Mouse (Mus musculus): Measurements from ENCODE around the gene Prrg1. TPM values are rescaled to one million over a fixed set of nuclear protein-coding genes. Genes with fewer than 3 reads are reported as not detected.
A peak's percentile ranks its signal among the peaks of the same experiment; 100 is the strongest.
"Not testable (repeated sequence)": the region's sequence is repeated elsewhere in the genome, so short reads cannot be mapped to it uniquely, and the experiment has no call there.

The Prrg1 gene
- polyA plus RNA-seq, 1 experiment = 4.2 TPM

DNA sequence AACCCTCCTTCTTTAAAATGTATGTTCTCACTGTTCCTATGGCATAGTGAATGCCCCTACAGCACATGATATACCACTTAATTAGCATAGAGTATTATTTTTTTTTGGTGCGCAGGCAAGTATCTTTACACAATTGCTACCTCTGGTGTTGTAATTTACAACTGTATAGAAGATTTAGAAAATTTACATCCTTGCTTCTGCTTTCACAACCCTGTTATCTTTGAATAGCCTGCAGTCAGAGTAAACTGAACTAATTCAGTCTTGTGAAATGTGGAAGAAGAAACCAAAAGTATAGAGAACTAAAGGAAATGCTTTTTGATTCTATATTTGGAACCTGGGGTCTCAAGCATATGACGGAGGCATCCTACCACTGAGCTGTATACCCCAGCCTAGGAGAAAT lies 100.7 kb downstream of the Prrg1 start:
- TF ChIP-seq CTCF (IDR thresholded peaks at IDR 0.05; ENCODE audit: borderline replicate concordance, extremely low read depth, insufficient read depth, insufficient read length) (no peak), POLR2A (IDR thresholded peaks at IDR 0.05; ENCODE audit: borderline replicate concordance, extremely low read depth, insufficient read depth, insufficient read length, poor library complexity, severe bottlenecking) (no peak)
- no peak for DNase-seq (ENCODE audit: low read depth)

DNA sequence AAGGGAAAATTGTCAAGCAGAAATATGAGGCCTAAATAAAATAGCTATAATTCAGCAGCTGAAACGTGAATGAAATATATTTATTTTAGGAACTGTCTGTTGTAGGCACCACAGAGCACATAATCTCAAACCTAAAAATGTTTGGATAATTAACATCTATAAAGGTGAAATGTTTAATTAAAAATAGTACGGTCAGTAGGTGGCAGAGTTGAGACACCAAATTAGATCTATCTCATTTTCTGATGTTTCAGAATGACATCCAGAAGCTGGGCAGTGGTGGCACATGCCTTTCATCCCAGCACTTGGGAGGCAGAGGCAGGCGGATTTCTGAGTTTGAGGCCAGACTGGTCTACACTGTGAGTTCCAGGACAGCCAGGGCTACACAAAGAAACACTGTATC lies 104.0 kb downstream of the Prrg1 start:
- DNase-seq (ENCODE audit: low read depth) = no peak

DNA sequence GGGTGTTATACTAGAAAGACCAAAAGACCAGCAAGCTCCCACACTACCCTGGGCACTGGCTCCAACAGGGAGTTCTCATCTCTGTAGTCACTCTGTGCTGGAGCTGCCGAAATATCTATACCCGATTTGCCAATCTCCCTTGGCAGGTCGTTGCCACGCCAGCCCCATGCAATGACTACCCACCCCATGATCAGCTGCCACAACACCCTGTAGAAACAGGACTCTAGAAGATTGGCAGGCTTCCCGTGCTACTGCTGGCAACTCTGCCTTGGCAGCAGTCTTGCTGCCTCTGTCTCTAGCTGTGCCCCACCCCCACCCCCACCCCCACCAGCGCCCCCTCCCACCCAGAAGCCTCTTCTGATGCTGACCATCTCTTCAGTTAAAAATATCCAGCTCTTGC lies 149.3 kb downstream of the Prrg1 start:
- no peak for TF ChIP-seq CTCF (IDR thresholded peaks at IDR 0.05; ENCODE audit: borderline replicate concordance, extremely low read depth, insufficient read depth, insufficient read length)
- TF ChIP-seq POLR2A (IDR thresholded peaks at IDR 0.05; ENCODE audit: borderline replicate concordance, extremely low read depth, insufficient read depth, insufficient read length, poor library complexity, severe bottlenecking) = no peak
- peak; percentile 17 for DNase-seq (ENCODE audit: low read depth)

More for the DNA sequence above, 104.0 kb downstream of the Prrg1 start:
- TF ChIP-seq POLR2A (IDR thresholded peaks at IDR 0.05; ENCODE audit: borderline replicate concordance, extremely low read depth, insufficient read depth, insufficient read length, poor library complexity, severe bottlenecking) (no peak), CTCF (IDR thresholded peaks at IDR 0.05; ENCODE audit: borderline replicate concordance, extremely low read depth, insufficient read depth, insufficient read length) (no peak)

DNA sequence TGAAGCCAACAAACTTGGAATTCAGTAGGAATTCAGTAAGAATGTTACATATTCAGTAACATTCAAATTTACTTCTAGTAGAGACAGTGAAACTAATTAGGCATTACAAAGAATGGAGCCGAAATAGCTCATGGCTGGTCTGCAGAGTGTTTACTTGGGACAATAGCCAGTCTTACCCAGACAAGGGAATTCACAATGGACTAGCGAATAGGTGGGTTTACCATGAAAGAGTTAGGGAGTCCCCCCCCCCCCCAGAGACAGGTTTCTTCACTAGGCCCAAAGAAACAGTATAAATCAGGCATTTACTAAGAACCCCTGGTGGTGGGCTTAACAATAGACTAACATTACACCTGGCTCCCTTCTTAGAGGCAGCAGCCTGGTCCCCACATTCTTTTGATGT lies 180.3 kb downstream of the Prrg1 start:
- DNase-seq (ENCODE audit: low read depth) = not testable (repeated sequence)

Other genes with a start within 250 kb of the Prrg1 start
- gene 4930480E11Rik, start 214.3 kb downstream of the Prrg1 start, polyA plus RNA-seq (2012; rRNA removed) = not detected in 2 replicates
- not detected in 2 replicates for gene Fam47c, start 153.9 kb upstream of the Prrg1 start, polyA plus RNA-seq (2012; rRNA removed)

All from brain, embryonic 14.5 days (tissue).